Mouse (Mus musculus): ENCODE measurements around the gene Pik3c2a. TPM values are rescaled to one million over a fixed set of nuclear protein-coding genes. Genes with fewer than 3 reads are reported as not detected.

Gene Pik3c2a
- polyA plus RNA-seq, 1 experiment from 2014 or later = 39.7 TPM

- ATAC-seq (ENCODE audit: low FRiP score, low TSS enrichment) = peak; percentile 21
- Histone ChIP-seq H3K36me3 (ENCODE audit: control insufficient read depth, insufficient read depth, low read length) (no peaks in the 10 kb centered on the region), H3K4me1 (ENCODE audit: control insufficient read depth, insufficient read depth, low read length) (peaks cover 13% of the 10 kb centered on the region), H3K27me3 (ENCODE audit: control insufficient read depth, insufficient read depth, low read length) (peaks cover 12% of the 10 kb centered on the region), H3K9ac (ENCODE audit: low read depth, low read length) (peak overlapping the region; percentile 37; the same call in 1 of the 2 replicates), H3K9me3 (ENCODE audit: control insufficient read depth, low read length) (no peaks in the 10 kb centered on the region), H3K27ac (ENCODE audit: low read depth, low read length) (peak overlapping the region; percentile 65), H3K4me3 (ENCODE audit: low read length) (peak overlapping the region; percentile 76), H3K4me2 (replicated peaks; ENCODE audit: low read depth, low read length) (peak overlapping the region; percentile 97)
- WGBS = 2% methylated on average over 16 of the region's 16 CpGs
These were observed 134.6 kb downstream of the Pik3c2a start for GRCm38 (mm10) chr7:116308632-116308991.

- Histone ChIP-seq H3K4me3 (ENCODE audit: low read length) (peak within 1 kb of the TSS; percentile 76), H3K27ac (ENCODE audit: low read depth, low read length) (peak within 1 kb of the TSS; percentile 69), H3K27me3 (ENCODE audit: control insufficient read depth, insufficient read depth, low read length) (peaks cover 12% of the 10 kb centered on the region), H3K4me1 (ENCODE audit: control insufficient read depth, insufficient read depth, low read length) (peaks cover 13% of the 10 kb centered on the region), H3K4me2 (replicated peaks; ENCODE audit: low read depth, low read length) (peak within 1 kb of the TSS; percentile 97), H3K9me3 (ENCODE audit: control insufficient read depth, low read length) (no peaks in the 10 kb centered on the region), H3K9ac (ENCODE audit: low read depth, low read length) (peak within 1 kb of the TSS; percentile 65), H3K36me3 (ENCODE audit: control insufficient read depth, insufficient read depth, low read length) (no peaks in the 10 kb centered on the region)
- WGBS = under 1% methylated on average over 45 of the region's 65 CpGs
- ATAC-seq (ENCODE audit: low FRiP score, low TSS enrichment) = peak; percentile 74
These were observed 135.2 kb downstream of the Pik3c2a start, which contains the start of gene Plekha7 for GRCm38 (mm10) chr7:116307871-116308631. TSS of gene Plekha7 (minus strand) at chr7:116308376.

GRCm38 (mm10) chr7:116307099-116307870 lies 136.0 kb downstream of the Pik3c2a start:
- Histone ChIP-seq H3K27ac (ENCODE audit: low read depth, low read length) (peak overlapping the region; percentile 69; the same call in 1 of the 2 replicates), H3K4me3 (ENCODE audit: low read length) (peak overlapping the region; percentile 76), H3K9ac (ENCODE audit: low read depth, low read length) (peak overlapping the region; percentile 65), H3K4me1 (ENCODE audit: control insufficient read depth, insufficient read depth, low read length) (peaks cover 13% of the 10 kb centered on the region), H3K27me3 (ENCODE audit: control insufficient read depth, insufficient read depth, low read length) (peaks cover 12% of the 10 kb centered on the region), H3K4me2 (replicated peaks; ENCODE audit: low read depth, low read length) (peak overlapping the region; percentile 97), H3K36me3 (ENCODE audit: control insufficient read depth, insufficient read depth, low read length) (no peaks in the 10 kb centered on the region), H3K9me3 (ENCODE audit: control insufficient read depth, low read length) (no peaks in the 10 kb centered on the region)
- peak; percentile 72 for ATAC-seq (ENCODE audit: low FRiP score, low TSS enrichment)
- WGBS = 1% methylated on average over 62 of the region's 63 CpGs

- H3K36me3 ChIP-seq (ENCODE audit: control insufficient read depth, insufficient read depth, low read length) = no peaks in the 10 kb centered on the region
- H3K4me1 ChIP-seq (ENCODE audit: control insufficient read depth, insufficient read depth, low read length) = peaks cover 13% of the 10 kb centered on the region
- H3K4me2 ChIP-seq (replicated peaks; ENCODE audit: low read depth, low read length) = peak overlapping the region; percentile 97
- ATAC-seq (ENCODE audit: low FRiP score, low TSS enrichment) = no peak
- H3K4me3 ChIP-seq (ENCODE audit: low read length) = peak overlapping the region; percentile 76
- no peaks in the 10 kb centered on the region for H3K9me3 ChIP-seq (ENCODE audit: control insufficient read depth, low read length)
- WGBS = 18% methylated on average over 5 of the region's 5 CpGs
- peaks cover 12% of the 10 kb centered on the region for H3K27me3 ChIP-seq (ENCODE audit: control insufficient read depth, insufficient read depth, low read length)
- H3K9ac ChIP-seq (ENCODE audit: low read depth, low read length) = no peak overlapping the region
- no peak overlapping the region for H3K27ac ChIP-seq (ENCODE audit: low read depth, low read length)
These were observed 136.6 kb downstream of the Pik3c2a start for GRCm38 (mm10) chr7:116306601-116307000.

- 95% methylated on average over 5 of the region's 5 CpGs for WGBS
- Histone ChIP-seq H3K9ac (ENCODE audit: low read depth, low read length) (no peak overlapping the region), H3K27me3 (ENCODE audit: control insufficient read depth, insufficient read depth, low read length) (peaks cover 6% of the 10 kb centered on the region; the same call in 1 of the 2 replicates), H3K4me2 (replicated peaks; ENCODE audit: low read depth, low read length) (no peak overlapping the region), H3K9me3 (ENCODE audit: control insufficient read depth, low read length) (no peaks in the 10 kb centered on the region), H3K4me1 (ENCODE audit: control insufficient read depth, insufficient read depth, low read length) (peaks cover 2% of the 10 kb centered on the region; the same call in 1 of the 2 replicates), H3K27ac (ENCODE audit: low read depth, low read length) (no peak overlapping the region), H3K36me3 (ENCODE audit: control insufficient read depth, insufficient read depth, low read length) (no peaks in the 10 kb centered on the region), H3K4me3 (ENCODE audit: low read length) (no peak overlapping the region)
- ATAC-seq (ENCODE audit: low FRiP score, low TSS enrichment) = no peak
These were observed 141.5 kb downstream of the Pik3c2a start for GRCm38 (mm10) chr7:116301661-116302311.

GRCm38 (mm10) chr7:116301144-116301543 lies 142.1 kb downstream of the Pik3c2a start:
- WGBS = 66% methylated on average over 4 of the region's 4 CpGs
- Histone ChIP-seq H3K27me3 (ENCODE audit: control insufficient read depth, insufficient read depth, low read length) (peaks cover under 1% of the 10 kb centered on the region; the same call in 1 of the 2 replicates), H3K9me3 (ENCODE audit: control insufficient read depth, low read length) (no peaks in the 10 kb centered on the region), H3K27ac (ENCODE audit: low read depth, low read length) (no peak overlapping the region), H3K36me3 (ENCODE audit: control insufficient read depth, insufficient read depth, low read length) (no peaks in the 10 kb centered on the region), H3K4me2 (replicated peaks; ENCODE audit: low read depth, low read length) (no peak overlapping the region), H3K9ac (ENCODE audit: low read depth, low read length) (no peak overlapping the region), H3K4me3 (ENCODE audit: low read length) (no peak overlapping the region), H3K4me1 (ENCODE audit: control insufficient read depth, insufficient read depth, low read length) (no peaks in the 10 kb centered on the region)
- ATAC-seq (ENCODE audit: low FRiP score, low TSS enrichment) = no peak

- no peaks in the 10 kb centered on the region for H3K27me3 ChIP-seq (ENCODE audit: control insufficient read depth, insufficient read depth, low read length)
- no peaks in the 10 kb centered on the region for H3K9me3 ChIP-seq (ENCODE audit: control insufficient read depth, low read length)
- ATAC-seq (ENCODE audit: low FRiP score, low TSS enrichment) = no peak
- no peak overlapping the region for H3K4me3 ChIP-seq (ENCODE audit: low read length)
- no peak overlapping the region for H3K4me2 ChIP-seq (replicated peaks; ENCODE audit: low read depth, low read length)
- 91% methylated on average over 2 of the region's 2 CpGs for WGBS
- no peak overlapping the region for H3K27ac ChIP-seq (ENCODE audit: low read depth, low read length)
- no peaks in the 10 kb centered on the region for H3K36me3 ChIP-seq (ENCODE audit: control insufficient read depth, insufficient read depth, low read length)
- H3K4me1 ChIP-seq (ENCODE audit: control insufficient read depth, insufficient read depth, low read length) = peaks cover 5% of the 10 kb centered on the region
- no peak overlapping the region for H3K9ac ChIP-seq (ENCODE audit: low read depth, low read length)
These were observed 144.4 kb downstream of the Pik3c2a start for GRCm38 (mm10) chr7:116298851-116299250.

- ATAC-seq (ENCODE audit: low FRiP score, low TSS enrichment) = no peak
- H3K4me1 ChIP-seq (ENCODE audit: control insufficient read depth, insufficient read depth, low read length) = peaks cover 5% of the 10 kb centered on the region
- H3K27ac ChIP-seq (ENCODE audit: low read depth, low read length) = no peak overlapping the region
- no peak overlapping the region for H3K4me3 ChIP-seq (ENCODE audit: low read length)
- 77% methylated on average over 10 of the region's 10 CpGs for WGBS
- H3K4me2 ChIP-seq (replicated peaks; ENCODE audit: low read depth, low read length) = no peak overlapping the region
- no peak overlapping the region for H3K9ac ChIP-seq (ENCODE audit: low read depth, low read length)
- no peaks in the 10 kb centered on the region for H3K9me3 ChIP-seq (ENCODE audit: control insufficient read depth, low read length)
- H3K27me3 ChIP-seq (ENCODE audit: control insufficient read depth, insufficient read depth, low read length) = no peaks in the 10 kb centered on the region
- no peaks in the 10 kb centered on the region for H3K36me3 ChIP-seq (ENCODE audit: control insufficient read depth, insufficient read depth, low read length)
These were observed 144.9 kb downstream of the Pik3c2a start for GRCm38 (mm10) chr7:116298389-116298788.
